Mouse (Mus musculus) thymus, adult 2 months (tissue): ENCODE data around the gene Cbfa2t2.

Source experiments
- CTCF ChIP-seq: fragments of 200-500 bp; IDR thresholded peaks from 2 replicates; pipeline ENCODE4 v1.5.1; 2012; ENCODE audit warnings: mild to moderate bottlenecking, control low read depth, low read length, moderate library complexity, borderline replicate concordance; ENCODE audit not compliant: control insufficient read depth, poor library complexity, insufficient read depth; ENCODE audit errors: extremely low read depth
- POLR2A ChIP-seq: fragments of 200-500 bp; IDR thresholded peaks from 2 replicates; pipeline ENCODE4 v1.6.1; 2012; ENCODE audit warnings: mild to moderate bottlenecking, low read length, control low read depth, moderate library complexity; ENCODE audit not compliant: control insufficient read depth, poor library complexity, insufficient read depth; ENCODE audit errors: extremely low read depth

DNA sequence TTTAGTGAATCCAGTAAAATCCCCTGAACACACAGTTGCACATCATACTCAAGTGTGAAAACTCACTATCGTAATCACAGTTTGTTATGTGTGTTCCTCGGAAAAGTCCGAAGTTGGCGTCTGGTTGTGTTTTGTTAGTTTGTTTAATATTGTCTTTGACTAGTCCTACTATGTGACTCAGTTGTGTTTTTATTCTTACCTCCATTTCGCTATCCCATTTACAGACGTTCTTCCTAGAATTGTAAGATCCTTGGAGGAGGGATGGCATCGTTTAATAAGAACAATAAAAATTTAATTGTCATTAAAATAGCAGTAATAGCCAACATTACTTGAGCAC lies 878 bp downstream of the Cbfa2t2 start:
- no peak for TF ChIP-seq POLR2A
- TF ChIP-seq CTCF, result no peak
